Mouse (Mus musculus) lung, postnatal 0 days (tissue): ENCODE measurements around the gene Kif21a. TPM values are rescaled to one million over a fixed set of nuclear protein-coding genes. Genes with fewer than 3 reads are reported as not detected.

Source experiments
- ATAC-seq: fragments of 200-750 bp; cut with Nextera tagmentation; 2 replicates; pipeline ENCODE4 v1.8.0; 2017; ENCODE audit warnings: moderate library complexity
- DNase-seq: peaks from one replicate; pipeline ENCODE4 v3.0.0-alpha.2; 2016; ENCODE audit warnings: low spot score
- H3K27ac ChIP-seq: fragments of 300-500 bp; sonication (generic); 2 replicates; pipeline ENCODE4 v1.5.1; 2014; ENCODE audit warnings: antibody characterized with exemption, mild to moderate bottlenecking, low read length, mixed read lengths
- H3K27me3 ChIP-seq: fragments of 300-500 bp; sonication (generic); replicated peaks from 2 replicates; pipeline ENCODE4 v1.6.1; 2014; ENCODE audit warnings: low read length, mixed read lengths; ENCODE audit not compliant: insufficient read depth
- H3K36me3 ChIP-seq: fragments of 300-500 bp; sonication (generic); 2 replicates; pipeline ENCODE4 v1.6.1; 2014; ENCODE audit warnings: low read length, mixed read lengths; ENCODE audit not compliant: insufficient read depth
- H3K4me1 ChIP-seq: fragments of 300-500 bp; sonication (generic); 2 replicates; pipeline ENCODE4 v1.6.1; 2014; ENCODE audit warnings: antibody characterized with exemption, low read depth, low read length, mixed read lengths; ENCODE audit not compliant: insufficient read depth
- H3K4me2 ChIP-seq: fragments of 300-500 bp; sonication (generic); replicated peaks from 2 replicates; pipeline ENCODE4 v1.6.1; 2014; ENCODE audit warnings: low read depth, mild to moderate bottlenecking, low read length, moderate library complexity, mixed read lengths
- H3K4me3 ChIP-seq: fragments of 300-500 bp; sonication (generic); 2 replicates; pipeline ENCODE4 v1.5.1; 2014; ENCODE audit warnings: low read depth, low read length
- H3K9ac ChIP-seq: fragments of 300-500 bp; sonication (generic); replicated peaks from 2 replicates; pipeline ENCODE4 v1.6.1; 2014; ENCODE audit warnings: low read depth, mild to moderate bottlenecking
- H3K9me3 ChIP-seq: fragments of 300-500 bp; sonication (generic); 2 replicates; pipeline ENCODE4 v1.6.1; 2016; ENCODE audit warnings: low read length, mixed read lengths
- CTCF ChIP-seq: IDR thresholded peaks from 2 replicates; pipeline ENCODE4 v1.5.1; 2016; ENCODE audit warnings: antibody characterized with exemption, mild to moderate bottlenecking
- EP300 ChIP-seq: IDR thresholded peaks from 2 replicates; pipeline ENCODE4 v1.6.1; 2016; ENCODE audit warnings: antibody characterized with exemption, mild to moderate bottlenecking, control low read depth
- WGBS: fragments of 180-500 bp; shearing (Covaris S2); extraction: QIAGEN DNeasy Blood & Tissue Kit; methylation state at CpG from one replicate; pipeline ENCODE4 v1.1.7; 2014; 5-methylcytosine and 5-hydroxymethylcytosine counted together
- polyA plus RNA-seq: library from polyadenylated mRNA; unstranded; fragments of >200 nt; fragmentation: Nextera tagmentation; extraction: Ambion mirVana; gene quantifications from 2 replicates; pipeline ENCODE4 v1.2.1, GENCODE M21; 2015

Kif21a gene
- polyA plus RNA-seq, 1 experiment from 2014 or later = 4.6 TPM

GRCm38 (mm10) chr15:91010218-91010617 lies 39.5 kb downstream of the Kif21a start:
- H3K9ac ChIP-seq = no peak overlapping the region
- H3K27me3 ChIP-seq = no peaks in the 10 kb centered on the region
- no peak overlapping the region for H3K4me3 ChIP-seq
- H3K9me3 ChIP-seq = no peaks in the 10 kb centered on the region
- WGBS = 60% methylated on average over 4 of the region's 4 CpGs
- DNase-seq = no peak
- ATAC-seq = no peak
- H3K36me3 ChIP-seq = no peaks in the 10 kb centered on the region
- TF ChIP-seq EP300 = no peak
- no peak for TF ChIP-seq CTCF
- H3K4me1 ChIP-seq = peaks cover 5% of the 10 kb centered on the region; the same call in 1 of the 2 replicates
- no peak overlapping the region for H3K27ac ChIP-seq
- H3K4me2 ChIP-seq = no peak overlapping the region

- no peak for DNase-seq
- no peak overlapping the region for H3K27ac ChIP-seq
- 59% methylated on average over 13 of the region's 13 CpGs for WGBS
Observed at GRCm38 (mm10) chr15:91007123-91007830, 42.5 kb downstream of the Kif21a start.

GRCm38 (mm10) chr15:91004726-91005125 lies 45.0 kb downstream of the Kif21a start:
- no peak for ATAC-seq
- Histone ChIP-seq H3K4me2 (no peak overlapping the region), H3K36me3 (no peaks in the 10 kb centered on the region), H3K27me3 (no peaks in the 10 kb centered on the region), H3K27ac (no peak overlapping the region), H3K4me1 (no peaks in the 10 kb centered on the region), H3K9me3 (no peaks in the 10 kb centered on the region), H3K4me3 (no peak overlapping the region), H3K9ac (no peak overlapping the region)
- WGBS = 76% methylated on average over 7 of the region's 7 CpGs
- TF ChIP-seq EP300 (no peak), CTCF (no peak)
- DNase-seq = no peak

More at GRCm38 (mm10) chr15:91007123-91007830, 42.5 kb downstream of the Kif21a start:
- Histone ChIP-seq H3K4me2 (no peak overlapping the region), H3K4me3 (no peak overlapping the region), H3K36me3 (no peaks in the 10 kb centered on the region), H3K9ac (no peak overlapping the region), H3K27me3 (no peaks in the 10 kb centered on the region), H3K9me3 (no peaks in the 10 kb centered on the region), H3K4me1 (peaks cover 5% of the 10 kb centered on the region; the same call in 1 of the 2 replicates)
- peak; percentile 22; the same call in 1 of the 2 replicates for TF ChIP-seq CTCF
- no peak for TF ChIP-seq EP300
- ATAC-seq = no peak

- Histone ChIP-seq H3K4me3 (no peak overlapping the region), H3K4me1 (no peaks in the 10 kb centered on the region), H3K27me3 (no peaks in the 10 kb centered on the region), H3K36me3 (no peaks in the 10 kb centered on the region), H3K9me3 (no peaks in the 10 kb centered on the region), H3K4me2 (no peak overlapping the region), H3K27ac (no peak overlapping the region), H3K9ac (no peak overlapping the region)
- 92% methylated on average over 10 of the region's 10 CpGs for WGBS
- DNase-seq (no peak), ATAC-seq (no peak)
- TF ChIP-seq EP300 = no peak
- no peak for TF ChIP-seq CTCF
Observed at GRCm38 (mm10) chr15:91001037-91001616, 48.6 kb downstream of the Kif21a start.

GRCm38 (mm10) chr15:91000280-91001036 lies 49.3 kb downstream of the Kif21a start:
- TF ChIP-seq CTCF (no peak), EP300 (no peak)
- no peak overlapping the region for H3K4me2 ChIP-seq
- 76% methylated on average over 21 of the region's 21 CpGs for WGBS

GRCm38 (mm10) chr15:90992871-90993270 lies 56.9 kb downstream of the Kif21a start:
- no peaks in the 10 kb centered on the region for H3K9me3 ChIP-seq
- H3K4me3 ChIP-seq = no peak overlapping the region
- H3K4me2 ChIP-seq = no peak overlapping the region
- H3K27ac ChIP-seq = no peak overlapping the region
- H3K36me3 ChIP-seq = no peaks in the 10 kb centered on the region
- no peak overlapping the region for H3K9ac ChIP-seq
- no peaks in the 10 kb centered on the region for H3K4me1 ChIP-seq
- 52% methylated on average over 2 of the region's 2 CpGs for WGBS
- no peaks in the 10 kb centered on the region for H3K27me3 ChIP-seq
- no peak for ATAC-seq
- peak; percentile 72 for DNase-seq
- TF ChIP-seq EP300 (no peak), CTCF (peak; percentile 55)

More at GRCm38 (mm10) chr15:91000280-91001036, 49.3 kb downstream of the Kif21a start:
- Histone ChIP-seq H3K27me3 (no peaks in the 10 kb centered on the region), H3K36me3 (no peaks in the 10 kb centered on the region), H3K4me3 (no peak overlapping the region), H3K9ac (no peak overlapping the region), H3K9me3 (no peaks in the 10 kb centered on the region), H3K27ac (no peak overlapping the region), H3K4me1 (no peaks in the 10 kb centered on the region)
- ATAC-seq (no peak), DNase-seq (no peak)
